Mouse (Mus musculus) heart, embryonic 14.5 days (tissue): ENCODE measurements at regions not wholly inside any gene's neighbourhood (a gene's known extent, or its start where the extent isn't known, plus 50 kb on each side); places are given as distances from the start of the nearest gene placed in this dataset.

Experiments
- ATAC-seq: fragments of 200-750 bp; cut with Nextera tagmentation; 2 replicates; pipeline ENCODE4 v1.8.0; 2017; ENCODE audit warnings: low read depth, moderate TSS enrichment; ENCODE audit not compliant: insufficient number of reproducible peaks, insufficient read depth, low FRiP score
- H3K27ac ChIP-seq, 2 experiments: fragments of 200-500 bp in 1 of 2; fragments of 300-500 bp in 1 of 2; sonication (generic) in 1 of 2; replicated peaks in 1 of 2; 2 replicates each; pipeline ENCODE4 v1.5.1; 2012 to 2014; ENCODE audit warnings: low read depth in 2 of 2, low read length in 2 of 2, control low read depth in 1 of 2, mild to moderate bottlenecking in 1 of 2, mixed read lengths in 1 of 2; ENCODE audit not compliant: control insufficient read depth in 1 of 2, insufficient read depth in 1 of 2
- H3K27me3 ChIP-seq: fragments of 300-500 bp; sonication (generic); 2 replicates; pipeline ENCODE4 v1.6.1; 2014; ENCODE audit warnings: mild to moderate bottlenecking, low read length, control low read depth; ENCODE audit not compliant: control insufficient read depth, insufficient read depth
- H3K36me3 ChIP-seq: fragments of 300-500 bp; sonication (generic); 2 replicates; pipeline ENCODE4 v1.6.1; 2014; ENCODE audit warnings: mild to moderate bottlenecking, control low read depth, low read length, mixed read lengths; ENCODE audit not compliant: control insufficient read depth, insufficient read depth
- H3K4me1 ChIP-seq, 2 experiments: fragments of 200-500 bp in 1 of 2; fragments of 300-500 bp in 1 of 2; sonication (generic) in 1 of 2; 2 replicates each; pipeline ENCODE4 v1.6.1; 2012 to 2014; ENCODE audit warnings: low read length in 2 of 2, control low read depth in 1 of 2, mixed read lengths in 1 of 2; ENCODE audit not compliant: control insufficient read depth in 2 of 2, insufficient read depth in 2 of 2
- H3K4me2 ChIP-seq: fragments of 300-500 bp; sonication (generic); 2 replicates; pipeline ENCODE4 v1.6.1; 2014; ENCODE audit warnings: mild to moderate bottlenecking, low read length
- H3K4me3 ChIP-seq, 2 experiments: fragments of 200-500 bp in 1 of 2; fragments of 300-500 bp in 1 of 2; sonication (generic) in 1 of 2; 2 replicates each; pipeline ENCODE4 v1.5.1; 2012 to 2014; ENCODE audit warnings: low read length in 2 of 2, mild to moderate bottlenecking in 2 of 2, control low read depth in 1 of 2, low read depth in 1 of 2, moderate library complexity in 1 of 2; ENCODE audit not compliant: control insufficient read depth in 1 of 2, insufficient read depth in 1 of 2
- H3K9ac ChIP-seq: fragments of 300-500 bp; sonication (generic); 2 replicates; pipeline ENCODE4 v1.6.1; 2014; ENCODE audit warnings: mild to moderate bottlenecking, low read length
- H3K9me3 ChIP-seq: fragments of 300-500 bp; sonication (generic); 2 replicates; pipeline ENCODE4 v1.6.1; 2016; ENCODE audit warnings: low read length, control low read depth; ENCODE audit not compliant: control insufficient read depth
- WGBS: fragments of 180-500 bp; shearing (Covaris S2); extraction: QIAGEN DNeasy Blood & Tissue Kit; methylation state at CpG from one replicate; pipeline ENCODE4 v1.1.7; 2014; 5-methylcytosine and 5-hydroxymethylcytosine counted together

- no peak overlapping the region for H3K4me3 ChIP-seq
- H3K27ac ChIP-seq: no peak overlapping the region
- H3K36me3 ChIP-seq: no peaks in the 10 kb centered on the region
- H3K27me3 ChIP-seq: no peaks in the 10 kb centered on the region
- ATAC-seq: no peak
- no peaks in the 10 kb centered on the region for H3K9me3 ChIP-seq
- H3K4me1 ChIP-seq: peaks cover 5 to 7% of the 10 kb centered on the region in 2 experiments; a peak in 2 of 4 replicates
- no peak overlapping the region for H3K4me2 ChIP-seq
- WGBS: 76% methylated on average over 10 of the region's 10 CpGs
- H3K9ac ChIP-seq: no peak overlapping the region
These were observed 64.0 kb upstream of the Hnrnpk start for GRCm38 (mm10) chr13:58467097-58467642.

GRCm38 (mm10) chr13:58465206-58466104 lies 62.3 kb upstream of the Hnrnpk start:
- Histone ChIP-seq H3K27ac (no peak overlapping the region), H3K4me3 (no peak overlapping the region), H3K27me3 (no peaks in the 10 kb centered on the region), H3K4me2 (no peak overlapping the region), H3K4me1 (peaks cover 0 to 2% of the 10 kb centered on the region in 2 experiments; a peak in 1 of 4 replicates), H3K36me3 (no peaks in the 10 kb centered on the region), H3K9ac (no peak overlapping the region), H3K9me3 (no peaks in the 10 kb centered on the region)
- WGBS: 71% methylated on average over 13 of the region's 13 CpGs
- no peak for ATAC-seq
